Mouse (Mus musculus) stomach, postnatal 0 days (tissue): ENCODE results near the gene Kif28.

Source experiments
- CTCF ChIP-seq: IDR thresholded peaks from 2 replicates; pipeline ENCODE4 v1.5.1; 2016; ENCODE audit warnings: antibody characterized with exemption, low read depth, mild to moderate bottlenecking, moderate library complexity
- EP300 ChIP-seq: optimal IDR thresholded peaks from 2 replicates; pipeline ENCODE3; 2016; ENCODE audit warnings: antibody characterized with exemption

GRCm38 (mm10) chr1:179686781-179687180, 58.3 kb downstream of the Kif28 start:
- TF ChIP-seq CTCF, result no peak
- no peak for TF ChIP-seq EP300
